Mouse (Mus musculus): ENCODE results near the gene Rab5a. TPM values are rescaled to one million over a fixed set of nuclear protein-coding genes. Genes with fewer than 3 reads are reported as not detected.

Gene Rab5a
- total and polyA plus RNA-seq, 2 experiments from 2014 or later = 98.9 to 112 TPM

- Histone ChIP-seq H3K27ac (ENCODE audit: low read depth, low read length) (no peak overlapping the region), H3K36me3 (ENCODE audit: insufficient read depth, low read length) (peaks cover 6% of the 10 kb centered on the region; the same call in 1 of the 2 replicates), H3K4me1 (ENCODE audit: insufficient read depth, low read length) (no peaks in the 10 kb centered on the region), H3K9ac (replicated peaks; ENCODE audit: low read length, poor library complexity, severe bottlenecking) (no peak overlapping the region), H3K4me3 (ENCODE audit: low read depth, low read length) (no peak overlapping the region), H3K9me3 (ENCODE audit: low read length) (no peaks in the 10 kb centered on the region), H3K27me3 (ENCODE audit: insufficient read depth, low read length) (no peaks in the 10 kb centered on the region), H3K4me2 (ENCODE audit: low read depth, low read length, poor library complexity, severe bottlenecking) (no peak overlapping the region)
- DNase-seq (ENCODE audit: low spot score) = no peak
- TF ChIP-seq CTCF (IDR thresholded peaks at IDR 0.05) = no peak
- WGBS = 94% methylated on average over 1 of the region's 1 CpGs
- ATAC-seq (ENCODE audit: low FRiP score) = no peak
These were observed 10.0 kb downstream of the Rab5a start for GRCm38 (mm10) chr17:53489007-53489378.

GRCm38 (mm10) chr17:53502966-53503365, 23.9 kb downstream of the Rab5a start:
- H3K36me3 ChIP-seq (ENCODE audit: insufficient read depth, low read length) = peaks cover 22% of the 10 kb centered on the region; the same call in 1 of the 2 replicates
- 98% methylated on average over 2 of the region's 2 CpGs for WGBS
- no peak for DNase-seq (ENCODE audit: low spot score)
- no peak overlapping the region for H3K9ac ChIP-seq (replicated peaks; ENCODE audit: low read length, poor library complexity, severe bottlenecking)
- no peak overlapping the region for H3K4me2 ChIP-seq (ENCODE audit: low read depth, low read length, poor library complexity, severe bottlenecking)
- TF ChIP-seq CTCF (IDR thresholded peaks at IDR 0.05) = no peak
- H3K4me1 ChIP-seq (ENCODE audit: insufficient read depth, low read length) = no peaks in the 10 kb centered on the region
- no peak for ATAC-seq (ENCODE audit: low FRiP score)
- H3K4me3 ChIP-seq (ENCODE audit: low read depth, low read length) = no peak overlapping the region
- no peak overlapping the region for H3K27ac ChIP-seq (ENCODE audit: low read depth, low read length)
- H3K27me3 ChIP-seq (ENCODE audit: insufficient read depth, low read length) = no peaks in the 10 kb centered on the region
- H3K9me3 ChIP-seq (ENCODE audit: low read length) = no peaks in the 10 kb centered on the region

GRCm38 (mm10) chr17:53512311-53512951, 33.4 kb downstream of the Rab5a start:
- no peaks in the 10 kb centered on the region for H3K36me3 ChIP-seq (ENCODE audit: insufficient read depth, low read length)
- no peak overlapping the region for H3K4me3 ChIP-seq (ENCODE audit: low read depth, low read length)

GRCm38 (mm10) chr17:53519364-53519763, 40.3 kb downstream of the Rab5a start:
- TF ChIP-seq CTCF (IDR thresholded peaks at IDR 0.05) = no peak
- no peaks in the 10 kb centered on the region for H3K36me3 ChIP-seq (ENCODE audit: insufficient read depth, low read length)
- ATAC-seq (ENCODE audit: low FRiP score) (no peak), DNase-seq (ENCODE audit: low spot score) (no peak)
- no peak overlapping the region for H3K9ac ChIP-seq (replicated peaks; ENCODE audit: low read length, poor library complexity, severe bottlenecking)
- no peaks in the 10 kb centered on the region for H3K4me1 ChIP-seq (ENCODE audit: insufficient read depth, low read length)
- H3K4me2 ChIP-seq (ENCODE audit: low read depth, low read length, poor library complexity, severe bottlenecking) = no peak overlapping the region
- no peaks in the 10 kb centered on the region for H3K27me3 ChIP-seq (ENCODE audit: insufficient read depth, low read length)
- H3K9me3 ChIP-seq (ENCODE audit: low read length) = no peaks in the 10 kb centered on the region
- no peak overlapping the region for H3K4me3 ChIP-seq (ENCODE audit: low read depth, low read length)
- no peak overlapping the region for H3K27ac ChIP-seq (ENCODE audit: low read depth, low read length)

More at GRCm38 (mm10) chr17:53512311-53512951, 33.4 kb downstream of the Rab5a start:
- WGBS = 74% methylated on average over 2 of the region's 2 CpGs
- H3K4me2 ChIP-seq (ENCODE audit: low read depth, low read length, poor library complexity, severe bottlenecking) = no peak overlapping the region
- H3K4me1 ChIP-seq (ENCODE audit: insufficient read depth, low read length) = no peaks in the 10 kb centered on the region
- H3K27me3 ChIP-seq (ENCODE audit: insufficient read depth, low read length) = no peaks in the 10 kb centered on the region
- no peak overlapping the region for H3K27ac ChIP-seq (ENCODE audit: low read depth, low read length)
- no peak overlapping the region for H3K9ac ChIP-seq (replicated peaks; ENCODE audit: low read length, poor library complexity, severe bottlenecking)
- no peaks in the 10 kb centered on the region for H3K9me3 ChIP-seq (ENCODE audit: low read length)
- peak; percentile 63 for DNase-seq (ENCODE audit: low spot score)
- ATAC-seq (ENCODE audit: low FRiP score) = no peak; the same call in 1 of the 2 replicates
- TF ChIP-seq CTCF (IDR thresholded peaks at IDR 0.05) = peak; percentile 73

GRCm38 (mm10) chr17:53520509-53520908, 41.5 kb downstream of the Rab5a start:
- ATAC-seq (ENCODE audit: low FRiP score) (no peak), DNase-seq (ENCODE audit: low spot score) (no peak)
- TF ChIP-seq CTCF (IDR thresholded peaks at IDR 0.05) = no peak
- H3K27me3 ChIP-seq (ENCODE audit: insufficient read depth, low read length) = no peaks in the 10 kb centered on the region
- no peak overlapping the region for H3K27ac ChIP-seq (ENCODE audit: low read depth, low read length)
- no peaks in the 10 kb centered on the region for H3K4me1 ChIP-seq (ENCODE audit: insufficient read depth, low read length)
- H3K4me3 ChIP-seq (ENCODE audit: low read depth, low read length) = no peak overlapping the region
- no peak overlapping the region for H3K9ac ChIP-seq (replicated peaks; ENCODE audit: low read length, poor library complexity, severe bottlenecking)
- H3K4me2 ChIP-seq (ENCODE audit: low read depth, low read length, poor library complexity, severe bottlenecking) = no peak overlapping the region
- no peaks in the 10 kb centered on the region for H3K9me3 ChIP-seq (ENCODE audit: low read length)
- no peaks in the 10 kb centered on the region for H3K36me3 ChIP-seq (ENCODE audit: insufficient read depth, low read length)

- no peak overlapping the region for H3K4me3 ChIP-seq (ENCODE audit: low read depth, low read length)
- H3K27ac ChIP-seq (ENCODE audit: low read depth, low read length) = no peak overlapping the region
- 95% methylated on average over 2 of the region's 2 CpGs for WGBS
- H3K9ac ChIP-seq (replicated peaks; ENCODE audit: low read length, poor library complexity, severe bottlenecking) = no peak overlapping the region
- ATAC-seq (ENCODE audit: low FRiP score) (no peak), DNase-seq (ENCODE audit: low spot score) (no peak)
- H3K9me3 ChIP-seq (ENCODE audit: low read length) = no peaks in the 10 kb centered on the region
- no peaks in the 10 kb centered on the region for H3K36me3 ChIP-seq (ENCODE audit: insufficient read depth, low read length)
- H3K27me3 ChIP-seq (ENCODE audit: insufficient read depth, low read length) = no peaks in the 10 kb centered on the region
- H3K4me1 ChIP-seq (ENCODE audit: insufficient read depth, low read length) = no peaks in the 10 kb centered on the region
- no peak overlapping the region for H3K4me2 ChIP-seq (ENCODE audit: low read depth, low read length, poor library complexity, severe bottlenecking)
- TF ChIP-seq CTCF (IDR thresholded peaks at IDR 0.05) = no peak
These were observed 49.0 kb downstream of the Rab5a start for GRCm38 (mm10) chr17:53528034-53528433.

Data from midbrain, postnatal 0 days (tissue).